Comparison of ENCODE assay signal across 25 mouse cellular contexts in the genomic region with DNA sequence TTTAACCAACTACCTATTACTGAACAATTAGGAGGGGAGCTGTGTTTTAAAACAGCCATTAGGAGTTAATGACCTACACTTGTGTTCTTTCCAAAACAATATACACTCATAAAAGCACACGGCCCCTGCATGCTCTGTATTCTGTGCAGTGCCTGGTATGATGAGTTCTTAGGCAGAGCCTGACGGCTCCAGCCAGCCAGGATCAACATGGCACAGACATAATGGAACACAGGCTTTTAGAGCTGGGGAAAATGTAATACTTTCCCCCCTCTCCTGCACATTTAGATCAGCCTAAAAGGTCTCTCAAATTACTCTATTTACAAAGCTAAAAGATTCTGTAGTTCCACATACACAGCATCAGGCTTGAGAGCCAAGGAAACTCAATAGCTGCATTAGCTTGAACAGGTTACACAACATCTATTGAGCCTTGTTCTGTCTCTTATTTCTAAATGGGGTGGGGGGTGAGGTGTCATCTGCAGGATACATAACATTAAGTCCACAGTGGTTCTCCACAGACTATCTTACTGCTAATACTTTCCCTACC.
DNase-seq lines count a peak whose midpoint lies in the region; ATAC-seq lines count a peak whose summit lies in the region.
"Had no signal": no experiment of that assay in that cellular context is flagged by ENCODE, and none has a peak within 500 bp of the region (broad histone marks: within the 10 kb centered on the region; RNA-seq: fewer than 3 reads in every experiment).

No protein-coding gene starts in this region.

- H3K9ac ChIP-seq in embryonic facial prominence, embryonic 11.5 days (replicated peaks; ENCODE audit: low read length), result no peak overlapping the region
- no peak overlapping the region for H3K9ac ChIP-seq in hindbrain, embryonic 13.5 days
- no peak overlapping the region for H3K9ac ChIP-seq in hindbrain, embryonic 11.5 days (ENCODE audit: low read depth, low read length)
- H3K9ac ChIP-seq in neural tube, embryonic 13.5 days, result no peak overlapping the region
- H3K9ac ChIP-seq: embryonic facial prominence, embryonic 12.5 days; forebrain, embryonic 13.5 days; heart, embryonic 13.5 days; hindbrain, embryonic 12.5 days had no signal

- no peaks in the 10 kb centered on the region for H3K9me3 ChIP-seq in embryonic facial prominence, embryonic 11.5 days (replicated peaks; ENCODE audit: control insufficient read depth, low read length)
- H3K9me3 ChIP-seq in embryonic facial prominence, embryonic 10.5 days, result no peaks in the 10 kb centered on the region
- no peaks in the 10 kb centered on the region for H3K9me3 ChIP-seq in hindbrain, embryonic 13.5 days
- no peaks in the 10 kb centered on the region for H3K9me3 ChIP-seq in hindbrain, embryonic 11.5 days (ENCODE audit: control insufficient read depth, low read length)
- no peaks in the 10 kb centered on the region for H3K9me3 ChIP-seq in neural tube, embryonic 13.5 days
- H3K9me3 ChIP-seq: embryonic facial prominence, embryonic 12.5 days; forebrain, embryonic 13.5 days; heart, embryonic 10.5 days; heart, embryonic 13.5 days; hindbrain, embryonic 12.5 days had no signal

- no peak overlapping the region for H3K27ac ChIP-seq in embryonic facial prominence, embryonic 11.5 days (replicated peaks; ENCODE audit: low read depth, low read length)
- no peak overlapping the region for H3K27ac ChIP-seq in embryonic facial prominence, embryonic 10.5 days (replicated peaks)
- H3K27ac ChIP-seq in hindbrain, embryonic 13.5 days, result peak overlapping the region; percentile 46; the same call in 1 of the 2 replicates
- H3K27ac ChIP-seq in hindbrain, embryonic 11.5 days (ENCODE audit: low read depth, low read length), result no peak overlapping the region
- 0 out of 2 replicates have a peak overlapping the region, but pooled peaks have one; percentile 9 for H3K27ac ChIP-seq in neural tube, embryonic 13.5 days (replicated peaks)
- H3K27ac ChIP-seq: embryonic facial prominence, embryonic 12.5 days; forebrain, embryonic 13.5 days; heart, adult 2 months; heart, embryonic 10.5 days; heart, embryonic 13.5 days; hindbrain, embryonic 12.5 days had no signal

- 38% methylated on average over 2 of the region's 2 CpGs for WGBS in embryonic facial prominence, embryonic 11.5 days
- 63% methylated on average over 2 of the region's 2 CpGs for WGBS in embryonic facial prominence, embryonic 10.5 days
- 55% methylated on average over 2 of the region's 2 CpGs for WGBS in hindbrain, embryonic 13.5 days
- WGBS in hindbrain, embryonic 11.5 days, result 81% methylated on average over 2 of the region's 2 CpGs
- 29% methylated on average over 2 of the region's 2 CpGs for WGBS in neural tube, embryonic 13.5 days

- no peaks in the 10 kb centered on the region for H3K4me1 ChIP-seq in embryonic facial prominence, embryonic 11.5 days (ENCODE audit: control insufficient read depth, insufficient read depth, low read length)
- 0 out of 2 replicates have a peak, but pooled peaks cover 4% of the 10 kb centered on the region for H3K4me1 ChIP-seq in embryonic facial prominence, embryonic 10.5 days
- no peaks in the 10 kb centered on the region for H3K4me1 ChIP-seq in hindbrain, embryonic 13.5 days (replicated peaks)
- H3K4me1 ChIP-seq in hindbrain, embryonic 11.5 days (replicated peaks; ENCODE audit: control insufficient read depth, insufficient read depth, low read length), result no peaks in the 10 kb centered on the region
- H3K4me1 ChIP-seq in neural tube, embryonic 13.5 days (replicated peaks), result no peaks in the 10 kb centered on the region; the same call in 1 of the 2 replicates
- H3K4me1 ChIP-seq: forebrain, embryonic 13.5 days; heart, embryonic 10.5 days; heart, embryonic 13.5 days; hindbrain, embryonic 12.5 days had no signal

- no peaks in the 10 kb centered on the region for H3K27me3 ChIP-seq in embryonic facial prominence, embryonic 11.5 days (ENCODE audit: control insufficient read depth, insufficient read depth, low read length)
- H3K27me3 ChIP-seq in embryonic facial prominence, embryonic 10.5 days (replicated peaks; ENCODE audit: low read depth, poor library complexity, severe bottlenecking), result no peaks in the 10 kb centered on the region
- H3K27me3 ChIP-seq in hindbrain, embryonic 13.5 days, result no peaks in the 10 kb centered on the region
- H3K27me3 ChIP-seq in hindbrain, embryonic 11.5 days (ENCODE audit: control insufficient read depth, insufficient read depth, low read length), result no peaks in the 10 kb centered on the region
- no peaks in the 10 kb centered on the region for H3K27me3 ChIP-seq in neural tube, embryonic 13.5 days
- H3K27me3 ChIP-seq: embryonic facial prominence, embryonic 12.5 days; forebrain, embryonic 13.5 days; heart, embryonic 13.5 days; hindbrain, embryonic 12.5 days had no signal

- no peak overlapping the region for H3K4me2 ChIP-seq in embryonic facial prominence, embryonic 11.5 days (ENCODE audit: low read depth, low read length)
- H3K4me2 ChIP-seq in hindbrain, embryonic 13.5 days, result no peak overlapping the region
- H3K4me2 ChIP-seq in hindbrain, embryonic 11.5 days (replicated peaks; ENCODE audit: low read depth, low read length), result no peak overlapping the region
- no peak overlapping the region for H3K4me2 ChIP-seq in neural tube, embryonic 13.5 days
- H3K4me2 ChIP-seq: embryonic facial prominence, embryonic 12.5 days; forebrain, embryonic 13.5 days; heart, embryonic 13.5 days; hindbrain, embryonic 12.5 days had no signal

- peak; percentile 22 for DNase-seq in embryonic facial prominence, embryonic 11.5 days (ENCODE audit: low spot score)
- DNase-seq in embryonic facial prominence, embryonic 10.5 days (ENCODE audit: low spot score), result no peak
- no peak for DNase-seq in hindbrain, embryonic 11.5 days (ENCODE audit: low spot score)
- no peak for DNase-seq in neural tube, embryonic 10.5 days (ENCODE audit: extremely low spot score, low spot score)
- DNase-seq in cerebellum, adult 18-20 months, result no peak
- DNase-seq: adrenal gland, adult 8-10 months; adrenal gland, postnatal 25 days; cerebellum, adult 2 months; cerebellum, adult 9-11 months; cerebellum, postnatal 25 days; gastrocnemius, postnatal 10 days; gastrocnemius, postnatal 36 days; heart, adult 2 months; heart, postnatal 14 days; heart, postnatal 4 days had no signal

- no peak overlapping the region for H3K4me3 ChIP-seq in embryonic facial prominence, embryonic 11.5 days (ENCODE audit: low read depth, low read length)
- H3K4me3 ChIP-seq in embryonic facial prominence, embryonic 10.5 days, result no peak overlapping the region
- H3K4me3 ChIP-seq in hindbrain, embryonic 13.5 days, result no peak overlapping the region
- no peak overlapping the region for H3K4me3 ChIP-seq in hindbrain, embryonic 11.5 days (ENCODE audit: low read depth, low read length)
- no peak overlapping the region for H3K4me3 ChIP-seq in neural tube, embryonic 13.5 days
- H3K4me3 ChIP-seq: embryonic facial prominence, embryonic 12.5 days; erythroblast, embryonic 14.5 days; forebrain, embryonic 13.5 days; heart, adult 2 months; heart, embryonic 10.5 days; heart, embryonic 13.5 days; hindbrain, embryonic 12.5 days had no signal

- ATAC-seq in embryonic facial prominence, embryonic 11.5 days (replicated peaks; ENCODE audit: insufficient number of reproducible peaks, low FRiP score, low TSS enrichment, low read depth), result peak; percentile 48; the same call in 1 of the 2 replicates
- no peak for ATAC-seq in hindbrain, embryonic 13.5 days (ENCODE audit: low FRiP score)
- no peak for ATAC-seq in hindbrain, embryonic 11.5 days (ENCODE audit: low FRiP score)
- no peak for ATAC-seq in neural tube, embryonic 13.5 days (ENCODE audit: low read depth)
- ATAC-seq: activated CD4-positive, CD25-positive, alpha-beta regulatory T cell, adult 4 months; forebrain, embryonic 13.5 days; intestine, postnatal 0 days had no signal

- no peaks in the 10 kb centered on the region for H3K36me3 ChIP-seq in embryonic facial prominence, embryonic 11.5 days (replicated peaks; ENCODE audit: control insufficient read depth, insufficient read depth, low read depth, low read length)
- H3K36me3 ChIP-seq in embryonic facial prominence, embryonic 10.5 days (replicated peaks), result no peaks in the 10 kb centered on the region
- H3K36me3 ChIP-seq in hindbrain, embryonic 13.5 days, result no peaks in the 10 kb centered on the region
- H3K36me3 ChIP-seq in hindbrain, embryonic 11.5 days (ENCODE audit: control insufficient read depth, insufficient read depth, low read length), result no peaks in the 10 kb centered on the region
- no peaks in the 10 kb centered on the region for H3K36me3 ChIP-seq in neural tube, embryonic 13.5 days
- H3K36me3 ChIP-seq: embryonic facial prominence, embryonic 12.5 days; heart, embryonic 10.5 days; heart, embryonic 13.5 days; hindbrain, embryonic 12.5 days had no signal

Comparison
In these comparisons a context has a peak if more than half of its experiments do, and no peak if none do; other contexts are left out.
1. H3K27ac ChIP-seq: peak in hindbrain, embryonic 13.5 days (single experiment) and neural tube, embryonic 13.5 days (single experiment); none in embryonic facial prominence, embryonic 11.5 days (single experiment), embryonic facial prominence, embryonic 10.5 days (single experiment) and hindbrain, embryonic 11.5 days (single experiment).